Mouse (Mus musculus) right cerebral cortex, postnatal 4 days (tissue): Measurements from ENCODE around the gene Prickle2.
A peak's percentile ranks its signal among the peaks of the same experiment; 100 is the strongest.

Experiments used
- DNase-seq: peaks from one replicate; pipeline ENCODE4 v3.0.0-alpha.2; 2022

Prickle2 gene

DNA sequence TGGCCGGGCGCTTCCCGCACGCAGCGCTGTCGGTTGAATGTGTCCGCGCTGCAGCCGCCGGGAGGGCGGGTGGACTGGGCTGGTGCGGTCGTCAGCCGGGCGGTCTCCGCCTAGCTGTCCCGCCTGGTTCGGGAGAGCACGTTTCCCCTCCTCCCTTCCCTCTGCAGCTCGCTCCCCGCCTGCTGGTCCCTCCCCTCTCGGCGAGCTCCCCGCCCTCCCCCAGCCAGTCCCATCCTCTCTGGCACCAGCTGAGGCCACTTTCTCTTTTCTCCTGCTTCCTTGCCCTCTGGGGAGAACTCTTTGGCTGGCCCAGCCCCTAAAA lies at the start of gene Prickle2:
Gene Prickle2, minus strand, starts transcription at position 11 of the 322 bp plus-strand sequence.
- DNase-seq: peak; percentile 61

DNA sequence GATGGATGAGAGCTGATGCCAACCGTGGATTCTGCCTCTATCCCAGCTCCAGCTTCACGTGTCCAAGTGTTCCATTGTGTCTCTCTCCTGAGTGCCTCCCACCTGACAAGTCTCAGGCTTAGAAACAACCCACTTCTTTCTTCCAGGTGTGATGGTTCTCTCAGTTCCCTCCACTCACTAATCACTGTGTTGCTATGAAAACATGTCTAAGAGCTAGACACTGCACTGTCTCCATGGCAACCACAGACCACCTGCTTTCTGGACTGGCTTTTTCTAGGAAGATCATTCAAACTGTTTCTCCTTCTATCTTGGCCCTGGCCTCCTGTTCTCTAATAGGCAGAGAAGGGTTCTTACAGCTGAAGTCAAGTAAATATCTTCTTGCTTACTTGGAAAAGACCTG lies 46.8 kb upstream of the Prickle2 start:
- no peak for DNase-seq

DNA sequence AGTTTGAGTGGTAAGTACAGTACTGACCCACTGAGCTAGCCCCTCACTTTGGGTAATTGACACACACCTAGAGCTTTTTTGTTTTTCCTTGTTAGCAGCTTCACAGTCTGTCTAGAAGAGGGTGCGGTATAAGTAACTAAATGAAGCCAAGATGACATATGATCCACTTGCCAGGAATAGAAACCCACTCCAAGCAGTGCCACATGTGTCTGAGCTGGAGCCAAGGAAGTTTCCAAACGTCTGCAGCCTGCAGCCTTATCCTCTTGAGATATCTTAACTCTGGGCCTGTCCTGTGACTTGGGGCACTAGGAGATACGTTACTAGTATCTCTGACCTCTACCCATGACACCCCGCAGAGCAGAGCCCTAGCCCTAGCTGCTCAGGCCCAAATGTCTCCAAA lies 43.5 kb upstream of the Prickle2 start:
- DNase-seq: no peak

DNA sequence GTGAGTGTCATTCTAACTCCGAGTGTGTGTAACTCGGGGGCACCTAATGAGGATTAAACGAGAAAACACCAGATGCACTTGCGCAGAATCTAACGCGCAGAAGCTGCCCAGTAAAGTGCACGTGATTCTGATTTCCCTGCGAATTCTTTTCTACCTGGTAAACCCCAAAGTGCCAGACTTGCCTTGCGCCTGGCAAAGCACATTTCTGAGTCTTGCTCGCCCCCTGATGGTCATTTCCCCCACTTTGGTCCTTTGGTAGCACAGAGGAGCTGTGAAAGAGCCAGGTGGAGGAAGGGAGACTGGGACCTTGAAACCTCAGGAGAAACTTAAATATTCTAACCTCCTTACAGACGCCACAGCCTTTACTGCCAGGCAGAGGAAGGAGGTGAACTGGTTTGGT lies 37.6 kb upstream of the Prickle2 start:
- DNase-seq: peak; percentile 84

DNA sequence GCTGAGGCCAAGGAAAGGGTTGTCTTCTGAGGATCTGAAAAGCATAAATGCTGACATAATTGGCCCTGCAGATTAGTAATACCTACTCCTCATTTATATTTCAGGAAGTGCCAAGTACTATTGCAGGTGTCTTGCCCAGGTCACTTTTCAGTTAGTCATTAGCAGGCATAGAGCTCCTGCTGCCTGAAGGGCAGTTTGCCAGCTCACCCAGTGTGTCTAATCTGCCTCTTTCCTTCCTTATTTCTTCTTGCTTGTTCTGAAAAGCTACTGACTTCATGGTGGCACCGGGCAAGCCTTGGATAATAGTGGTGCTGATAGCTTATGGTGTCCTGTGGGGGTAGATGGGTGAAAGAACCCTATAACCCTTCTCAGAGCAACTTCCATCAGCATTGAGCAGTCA lies 31.2 kb upstream of the Prickle2 start:
- peak; percentile 21 for DNase-seq

DNA sequence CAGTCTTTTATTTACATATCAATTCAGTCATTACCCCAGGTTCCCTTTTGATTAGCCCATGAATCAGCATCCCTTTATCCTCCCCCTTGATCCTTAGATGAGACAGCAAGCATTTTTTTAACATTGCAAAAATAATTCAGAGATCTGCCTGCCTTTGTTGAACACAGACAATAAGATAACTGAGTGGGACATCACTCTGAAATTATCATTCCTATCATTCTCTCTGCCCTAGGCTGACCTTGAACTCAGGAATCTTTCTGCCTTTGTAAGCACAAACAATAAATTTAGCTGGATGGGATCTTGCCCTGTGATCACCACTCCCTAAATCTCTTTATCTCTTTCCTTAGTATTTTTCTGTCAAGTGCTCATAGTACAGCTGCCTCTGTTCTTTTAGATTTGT lies 27.7 kb upstream of the Prickle2 start:
- no peak for DNase-seq

DNA sequence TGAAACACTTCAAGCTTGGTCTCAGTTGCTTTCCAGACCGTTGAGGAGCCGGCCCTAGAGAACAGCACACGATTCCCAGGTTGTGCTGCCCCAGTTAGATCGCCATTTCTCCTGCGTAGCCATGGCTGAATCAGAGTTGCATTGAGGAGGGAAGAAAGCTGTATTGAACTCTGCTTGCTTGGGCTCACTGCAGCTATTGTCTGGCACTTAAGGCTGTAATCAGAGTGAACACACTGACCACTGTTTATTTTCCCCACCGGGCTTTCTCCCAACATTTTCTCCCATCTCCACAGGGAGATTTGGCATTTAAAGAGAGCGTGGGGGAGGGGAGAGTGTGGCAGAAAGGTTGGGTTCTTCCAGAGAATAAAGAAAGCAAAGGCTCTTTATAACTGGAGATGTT lies 22.6 kb upstream of the Prickle2 start:
- peak; percentile 45 for DNase-seq

DNA sequence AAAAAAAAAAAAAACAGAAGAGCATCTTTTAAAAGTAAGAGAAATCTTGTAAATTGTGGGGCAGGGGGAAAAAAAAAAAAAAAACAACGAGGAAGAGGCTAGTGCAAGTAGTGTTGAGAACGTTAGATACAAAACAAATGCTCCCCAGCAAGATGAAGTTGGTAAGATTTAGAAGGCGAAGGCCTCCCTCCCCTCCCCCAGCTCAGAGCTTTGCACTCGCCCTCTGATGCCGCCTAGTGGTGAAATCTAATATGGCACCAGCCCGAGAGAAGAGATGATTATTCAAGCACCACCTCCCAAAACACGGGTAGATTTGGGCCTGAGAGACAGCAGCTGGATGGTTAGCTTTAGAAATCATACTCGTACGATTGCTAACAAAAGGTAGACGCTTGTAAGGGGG lies 22.1 kb upstream of the Prickle2 start:
- DNase-seq: peak; percentile 99

DNA sequence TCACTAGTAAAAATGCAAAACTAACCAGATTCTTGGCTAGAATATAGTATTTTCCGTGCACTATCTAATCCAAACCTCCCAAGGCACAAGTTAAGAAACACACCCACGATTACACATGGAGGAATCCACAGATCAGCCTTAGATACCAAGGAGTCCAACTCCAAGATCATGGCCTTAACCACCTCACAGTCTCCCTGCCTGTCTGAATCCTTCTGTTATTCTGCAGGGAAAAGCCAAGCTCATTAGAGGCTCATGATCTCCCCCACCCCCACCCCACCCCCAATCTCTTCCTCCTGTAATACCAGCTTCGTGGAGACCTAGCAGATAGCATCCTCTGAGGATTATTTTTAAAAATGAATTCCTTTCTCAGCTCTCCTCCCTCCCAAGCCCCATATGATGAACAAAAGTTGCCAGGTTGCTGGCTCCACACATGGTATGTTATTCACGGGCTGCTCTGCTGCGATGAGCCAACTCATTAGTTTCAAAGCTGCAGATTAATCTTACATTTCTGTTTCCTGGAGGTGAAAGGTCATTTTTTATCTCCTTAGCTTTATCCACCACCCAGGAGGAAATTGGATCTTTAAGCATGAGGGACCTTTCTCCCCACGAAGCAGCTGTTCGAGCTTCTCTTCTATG lies 21.5 kb upstream of the Prickle2 start:
- no peak for DNase-seq

DNA sequence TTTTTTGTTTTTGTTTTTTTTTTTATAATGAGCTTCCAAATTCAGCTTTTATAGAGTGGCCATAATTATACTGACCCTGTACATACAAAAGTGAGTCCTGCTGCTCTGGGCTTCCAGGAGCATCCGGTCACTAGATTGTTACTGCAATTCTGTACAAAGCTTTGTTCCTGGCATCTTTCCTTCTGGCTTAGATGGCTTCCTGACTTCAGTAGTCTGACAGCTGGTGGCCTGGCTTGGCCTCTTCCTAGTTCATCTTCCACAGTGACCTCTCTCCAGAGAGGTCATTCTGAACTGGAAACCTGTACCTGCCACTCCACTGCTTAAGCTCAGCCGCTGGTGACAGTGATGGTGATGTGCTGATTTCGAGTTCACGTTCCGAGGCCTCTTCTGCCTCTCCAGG lies 20.2 kb upstream of the Prickle2 start:
- DNase-seq: no peak

DNA sequence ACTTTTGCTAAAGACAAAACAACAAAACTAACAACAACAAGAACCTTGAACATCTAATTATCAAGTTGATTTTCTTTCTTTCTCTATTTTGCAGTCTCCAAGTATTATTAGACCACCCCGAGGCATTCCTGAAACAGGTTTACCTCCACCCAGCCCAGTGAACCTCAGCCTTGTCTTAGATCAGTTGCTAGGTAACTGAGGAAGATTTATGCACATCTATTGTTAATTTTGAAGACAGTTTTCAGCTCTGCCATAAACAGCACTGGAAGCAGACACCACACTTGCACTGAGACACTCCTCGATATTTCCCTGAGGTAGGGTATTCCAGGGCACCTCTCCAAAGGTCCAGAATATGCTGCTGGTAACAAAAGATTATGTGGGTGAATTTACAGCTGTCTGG lies 18.4 kb upstream of the Prickle2 start:
- no peak for DNase-seq

DNA sequence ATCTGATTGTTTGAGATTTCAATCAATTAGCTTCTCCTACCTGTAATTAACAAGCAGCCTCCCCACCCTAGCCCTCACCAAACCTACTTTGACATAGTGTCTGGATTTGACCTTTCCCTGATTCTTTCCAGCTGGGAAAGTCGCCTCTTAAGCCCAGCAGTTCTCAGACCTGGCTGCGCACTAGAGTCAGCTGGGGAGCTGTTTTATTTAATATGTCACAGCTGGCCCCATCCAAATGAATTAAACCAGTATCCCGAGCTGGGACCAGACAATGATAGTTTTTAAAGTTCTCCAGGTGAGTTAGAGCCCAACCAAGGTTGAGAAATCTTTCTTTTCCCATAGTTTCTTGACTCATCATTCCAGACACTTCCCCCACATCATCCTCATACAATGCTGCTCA lies 9.9 kb upstream of the Prickle2 start:
- no peak for DNase-seq

DNA sequence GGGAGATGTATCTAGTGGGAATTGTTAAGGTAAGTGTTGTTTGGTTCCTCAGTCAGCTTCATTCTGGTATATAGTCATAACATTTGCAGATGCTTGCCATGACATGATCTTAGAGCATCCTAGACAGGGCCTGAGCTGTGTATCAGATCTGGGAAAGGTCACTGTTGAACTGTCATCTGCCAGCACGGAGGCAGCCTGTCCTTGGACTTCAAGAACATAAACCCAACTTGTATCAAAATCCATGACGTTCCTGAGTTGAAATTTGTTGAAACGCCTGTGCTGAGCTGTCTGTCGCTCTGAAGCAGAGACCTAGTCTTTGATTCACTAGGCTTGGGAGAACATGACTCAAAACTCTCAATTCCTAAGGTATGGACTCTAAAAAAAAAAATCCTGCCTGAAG lies 8.8 kb upstream of the Prickle2 start:
- no peak for DNase-seq

DNA sequence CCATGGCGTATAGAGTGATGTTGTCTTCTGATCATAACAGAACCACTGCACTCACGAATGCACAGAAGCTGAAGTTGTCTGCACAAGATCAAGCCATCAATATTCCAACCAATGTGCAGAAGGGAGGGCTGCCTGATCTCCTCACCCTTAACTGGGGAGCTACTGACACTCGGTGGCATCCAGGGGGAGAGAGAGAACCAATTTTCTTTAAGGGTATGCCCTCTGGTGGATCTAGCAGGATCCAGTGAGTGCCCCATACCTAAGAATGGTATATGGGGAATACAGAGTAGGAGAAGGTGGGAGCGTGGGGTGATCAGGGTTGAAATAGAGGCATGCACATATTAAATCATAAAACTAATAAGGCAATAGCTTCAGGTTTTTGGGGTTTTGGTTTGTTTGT lies 2.2 kb upstream of the Prickle2 start:
- DNase-seq: no peak

DNA sequence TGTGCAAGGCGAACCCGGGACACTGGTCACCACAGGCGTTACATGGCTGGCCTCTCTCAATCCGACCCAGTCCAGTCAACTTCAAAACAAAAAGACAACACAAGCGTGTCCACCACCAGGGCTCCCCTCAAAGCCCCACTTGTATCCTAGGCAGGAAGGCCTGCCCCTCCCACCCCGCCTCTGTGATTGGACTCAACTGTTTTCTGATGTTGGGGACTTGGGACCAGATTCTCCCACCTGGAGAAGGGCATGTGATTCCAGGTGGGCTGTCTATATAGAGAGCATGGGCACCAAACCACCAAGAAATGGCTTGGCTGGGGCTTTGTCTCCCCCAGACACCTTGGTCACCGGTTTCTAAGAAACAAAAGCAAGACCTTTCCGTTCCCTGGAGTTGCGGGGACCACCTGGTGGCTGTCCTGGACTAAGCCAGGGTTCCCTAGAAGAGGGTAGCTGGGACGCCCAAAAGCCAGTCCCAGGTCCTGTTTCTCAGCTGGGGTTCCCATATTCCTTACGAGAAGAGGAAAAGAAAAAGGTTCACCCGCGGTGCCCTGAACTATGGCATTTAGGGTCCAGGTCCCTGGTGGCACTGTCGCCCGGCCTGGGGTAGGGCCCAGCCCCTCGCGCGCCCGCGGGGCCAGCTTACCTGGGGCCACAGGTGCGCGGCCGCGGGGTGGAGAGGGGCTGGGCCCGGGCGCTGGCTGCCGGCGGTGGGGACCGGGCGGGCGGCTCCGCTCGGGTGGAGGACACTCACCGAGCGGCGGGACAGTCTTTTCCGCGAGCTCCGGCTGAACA lies 406 bp downstream of the Prickle2 start:
- DNase-seq: peak; percentile 23

DNA sequence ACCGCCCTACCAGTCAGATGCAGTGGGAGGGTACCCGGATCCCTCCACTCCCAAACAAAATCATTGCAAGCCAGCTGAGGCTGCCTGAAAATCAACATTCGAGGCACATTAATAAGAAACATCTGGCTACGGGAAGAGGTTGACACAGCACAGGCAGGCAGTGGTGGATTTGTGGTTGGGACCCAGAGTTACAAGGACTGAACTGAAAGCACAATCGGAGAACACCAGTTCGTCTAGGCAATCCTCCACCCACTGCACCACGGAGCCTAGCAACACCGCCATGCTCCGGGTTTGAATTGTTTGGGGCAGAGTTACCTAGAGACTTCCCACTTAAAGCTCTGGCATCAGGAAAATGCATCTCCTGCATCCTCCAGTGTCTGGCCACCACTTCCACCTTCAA lies 1.1 kb downstream of the Prickle2 start:
- peak; percentile 17 for DNase-seq

DNA sequence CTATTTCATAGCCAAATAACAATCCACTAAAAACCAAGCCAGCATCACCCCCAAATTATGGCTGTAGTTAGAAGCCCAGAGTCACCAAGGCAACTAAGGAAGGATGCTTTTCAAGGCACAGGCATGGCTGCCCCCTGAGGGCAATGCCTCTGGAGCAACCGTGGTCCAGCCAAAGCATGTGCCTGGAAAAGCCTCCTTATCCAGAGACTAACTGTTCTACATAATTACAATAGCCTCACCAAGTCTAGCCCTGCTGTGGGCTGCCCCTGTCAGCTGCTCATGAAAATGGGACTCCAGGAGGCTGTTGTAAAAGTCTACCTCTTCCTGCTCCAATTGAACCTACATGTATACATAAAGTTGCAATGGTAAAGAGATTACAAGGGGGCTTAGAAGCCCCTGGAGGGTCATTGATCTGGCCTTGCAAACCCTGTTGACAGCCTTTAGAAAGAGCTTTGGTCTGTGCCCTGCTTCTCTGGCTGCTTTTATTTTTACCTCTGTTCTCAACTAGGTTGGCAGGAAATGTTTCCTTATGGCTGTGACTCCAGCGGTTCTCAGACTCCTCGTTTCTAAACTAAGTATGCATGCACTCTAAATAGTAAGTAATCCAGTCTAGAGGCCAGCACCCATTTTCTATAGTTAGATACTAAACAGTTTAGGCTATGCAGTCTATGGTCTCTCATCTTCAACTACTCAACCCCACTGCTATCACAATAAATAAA lies 6.3 kb downstream of the Prickle2 start:
- DNase-seq: no peak

DNA sequence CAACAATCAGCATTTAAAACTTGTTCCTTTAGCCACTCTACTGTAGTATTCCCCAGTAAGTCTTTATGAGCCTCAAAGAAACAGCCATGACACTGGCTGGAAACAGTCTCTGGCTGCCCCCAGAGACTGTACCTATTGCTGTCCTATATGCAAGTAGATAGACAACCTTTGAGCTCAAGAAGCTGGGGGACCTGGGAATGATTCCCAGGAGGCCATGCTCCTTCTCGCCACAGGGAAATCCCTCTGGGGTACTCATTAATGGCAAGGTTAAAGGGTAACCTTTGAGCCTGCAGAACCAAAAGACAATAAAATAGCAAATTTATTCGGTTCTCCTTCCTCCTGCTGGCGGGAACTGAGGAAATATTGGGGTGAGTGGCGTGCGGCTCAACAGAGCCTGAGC lies 8.1 kb downstream of the Prickle2 start:
- no peak for DNase-seq

DNA sequence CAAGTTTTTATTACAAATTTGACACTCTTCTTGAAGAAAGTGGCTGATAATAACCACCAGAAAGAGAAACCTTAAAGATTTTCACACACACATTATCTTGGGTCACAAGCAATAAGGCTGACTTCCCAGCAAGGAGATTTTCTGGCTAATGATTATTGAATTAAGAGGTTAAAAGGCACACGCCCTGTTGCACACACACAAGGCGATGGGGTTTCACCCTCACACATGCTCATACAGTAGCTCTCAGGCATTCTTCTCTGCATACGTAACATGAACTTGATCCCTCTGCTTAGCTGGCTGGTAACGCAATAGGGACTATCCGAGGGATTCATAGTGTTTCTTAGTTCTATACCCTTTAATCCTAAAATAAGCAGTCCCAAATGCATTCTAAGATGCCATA lies 18.6 kb downstream of the Prickle2 start:
- DNase-seq: no peak

DNA sequence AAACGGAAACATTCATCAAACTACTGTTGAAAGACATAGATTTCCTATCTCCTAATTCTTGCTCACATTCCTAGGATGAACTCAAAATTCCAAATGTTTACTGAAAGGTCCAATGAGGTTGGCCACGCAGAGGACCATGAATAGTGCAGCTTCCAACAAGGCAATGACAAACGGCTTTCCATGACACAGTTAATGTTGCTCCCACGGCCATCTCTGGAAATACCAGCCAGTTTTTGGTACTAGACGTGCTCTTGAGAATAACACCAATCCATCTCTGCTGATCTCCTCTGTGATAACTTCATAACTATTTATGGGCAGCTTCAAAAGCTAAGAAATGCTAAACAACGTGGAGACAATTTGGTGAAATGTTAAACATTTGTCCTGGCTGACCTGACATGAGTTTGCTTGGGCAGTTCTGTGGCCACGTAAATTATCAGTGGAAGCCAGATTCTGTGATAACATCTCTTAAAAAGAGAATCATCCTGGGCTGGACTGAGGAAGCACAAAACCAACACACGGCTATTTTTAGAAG lies 31.5 kb downstream of the Prickle2 start:
- DNase-seq: no peak

DNA sequence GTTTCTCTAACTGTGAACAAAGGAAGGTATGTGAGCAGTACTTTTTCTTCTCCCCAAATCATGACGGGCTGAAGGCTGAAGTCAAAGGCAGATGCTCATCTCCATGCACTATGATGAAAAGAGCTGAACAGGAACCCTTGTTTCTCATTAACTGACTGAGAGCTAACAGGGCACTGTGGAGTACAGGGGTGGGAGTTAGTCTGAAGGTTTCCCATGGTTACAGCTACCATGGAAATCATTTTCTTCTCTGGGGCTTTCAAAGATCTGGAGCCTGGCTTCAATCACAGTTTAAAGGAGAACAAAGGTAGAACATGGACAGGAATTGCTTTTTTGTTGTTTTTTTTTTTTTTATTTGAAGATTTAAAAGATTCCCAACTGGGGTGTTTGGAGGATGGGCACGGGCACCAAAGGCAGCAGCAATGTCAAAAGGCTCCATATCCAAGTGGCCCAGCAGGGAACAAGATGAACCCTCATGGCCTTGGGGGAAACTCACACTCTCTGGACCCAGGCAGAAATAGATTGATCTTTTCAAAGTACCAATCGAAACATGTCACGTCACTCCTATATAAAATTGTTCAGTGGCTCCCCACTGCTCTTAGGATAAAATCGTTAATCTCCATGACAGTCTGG lies 35.3 kb downstream of the Prickle2 start:
- no peak for DNase-seq

DNA sequence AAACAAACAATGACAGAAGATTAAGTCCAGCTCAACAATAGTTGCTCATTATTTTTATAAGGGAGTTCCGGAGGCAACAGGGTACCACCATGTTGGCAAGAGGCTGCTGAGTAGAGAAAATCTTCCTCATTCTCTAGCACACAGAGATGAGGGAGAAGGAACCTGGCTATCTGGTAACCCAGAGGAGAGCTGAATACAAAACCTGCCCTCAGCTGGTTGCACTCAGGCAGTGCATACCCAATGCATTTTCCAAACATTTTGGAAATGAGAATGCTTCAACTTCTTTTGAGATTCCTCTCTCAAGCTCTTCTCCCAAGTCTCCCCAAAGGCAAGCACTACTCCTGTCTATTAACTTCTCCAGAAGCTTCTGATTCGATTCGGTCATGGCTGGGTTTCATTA lies 36.3 kb downstream of the Prickle2 start:
- no peak for DNase-seq

DNA sequence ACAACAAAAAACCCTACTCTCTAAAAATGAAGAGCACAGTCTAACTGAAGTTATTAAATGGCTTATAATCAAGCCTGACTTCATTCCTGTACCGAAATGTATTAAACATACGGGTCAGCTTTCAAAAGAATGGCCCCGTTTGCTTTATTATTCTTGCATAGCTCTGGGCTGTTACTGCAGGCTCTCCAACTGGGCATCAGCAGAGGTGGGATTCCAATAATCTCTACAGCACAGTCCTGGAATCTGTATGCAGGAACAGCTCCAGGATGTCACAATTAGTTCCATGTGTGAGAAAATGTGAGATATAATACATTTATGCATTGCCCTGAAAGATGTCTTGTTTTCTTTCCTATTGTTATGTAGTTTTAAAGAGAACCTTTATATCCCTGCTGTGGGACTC lies 38.4 kb downstream of the Prickle2 start:
- DNase-seq: no peak
